Mouse (Mus musculus): ENCODE results near the gene Mcts2. TPM values are rescaled to one million over a fixed set of nuclear protein-coding genes. Genes with fewer than 3 reads are reported as not detected.

Mcts2 gene
- total and polyA plus RNA-seq, 3 experiments: 2.7 to 3.0 TPM; not detected in 1

DNA sequence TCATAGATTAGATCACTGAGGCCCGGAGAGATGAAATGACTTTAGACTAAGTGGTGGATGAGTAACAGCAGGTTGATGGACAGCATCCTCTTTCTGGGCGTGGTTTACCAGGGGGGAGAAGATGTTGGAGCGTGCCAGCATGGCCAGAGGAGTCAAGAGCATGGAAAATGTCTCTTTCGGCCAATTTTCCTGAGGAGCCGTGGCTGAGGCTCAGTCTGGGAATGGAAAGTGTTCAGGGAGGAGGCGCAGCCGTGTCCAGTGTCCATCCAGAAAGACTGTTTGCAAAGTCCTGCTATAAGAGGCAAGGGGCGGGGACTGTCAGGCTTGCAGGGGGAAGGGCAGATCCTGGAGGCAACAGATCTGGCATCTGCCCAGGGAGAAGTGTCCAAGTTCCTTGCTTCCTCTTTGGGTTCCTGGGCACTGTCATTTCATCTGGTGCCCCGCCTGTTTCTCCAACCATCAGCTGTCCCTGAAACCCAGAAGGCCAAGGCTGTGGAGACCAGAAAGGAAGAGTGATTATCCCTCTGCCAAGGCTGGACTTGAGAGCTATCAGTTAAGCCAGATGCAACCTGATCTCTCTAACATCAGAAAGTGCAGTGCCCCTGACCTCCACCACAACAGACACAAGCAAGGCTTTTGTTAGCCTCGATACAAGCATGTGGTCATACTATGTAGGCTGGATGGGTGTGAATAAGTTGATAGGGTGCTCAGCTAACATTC, 33.8 kb upstream of the Mcts2 start:
- no peak overlapping the region for H3K4me3 ChIP-seq (ENCODE audit: control insufficient read depth in 1 of 2, insufficient read depth in 1 of 2, low read depth in 2 of 2, low read length in 2 of 2)
- H3K4me1 ChIP-seq (ENCODE audit: control insufficient read depth in 1 of 2, insufficient read depth in 2 of 2, low read length in 2 of 2): peaks cover 0 to 13% of the 10 kb centered on the region in 2 experiments; a peak in 2 of 4 replicates
- no peaks in the 10 kb centered on the region for H3K36me3 ChIP-seq (ENCODE audit: control insufficient read depth in 1 of 2, insufficient read depth in 2 of 2, low read length in 2 of 2)
- DNase-seq (ENCODE audit: low read depth, low spot score): no peak
- no peaks in the 10 kb centered on the region for H3K79me2 ChIP-seq (ENCODE audit: control insufficient read depth, insufficient read depth, low read length, poor library complexity)
- H3K9me3 ChIP-seq (replicated peaks; ENCODE audit: insufficient read depth, low read length): no peaks in the 10 kb centered on the region
- no peak overlapping the region for H3K9ac ChIP-seq (ENCODE audit: control insufficient read depth, low read depth, low read length, poor library complexity, severe bottlenecking)
- TF ChIP-seq NRF1 (IDR thresholded peaks at IDR 0.05; ENCODE audit: insufficient read depth, low read depth, low read length, poor library complexity, severe bottlenecking) (no peak), ZKSCAN1 (IDR thresholded peaks at IDR 0.05; ENCODE audit: low read depth, low read length) (no peak), KAT2A (conservative IDR thresholded peaks at IDR 0.05; ENCODE audit: low read depth, low read length) (no peak), UBTF (IDR thresholded peaks at IDR 0.05; ENCODE audit: borderline replicate concordance, insufficient read depth, low read depth, low read length) (no peak), JUND (IDR thresholded peaks at IDR 0.05; ENCODE audit: low read depth, low read length) (no peak), GATA1 (IDR thresholded peaks at IDR 0.05; ENCODE audit: low read depth, low read length) (no peak), MYB (IDR thresholded peaks at IDR 0.05; ENCODE audit: low read depth, low read length) (no peak), ETS1 (IDR thresholded peaks at IDR 0.05; ENCODE audit: low read depth, low read length) (no peak), ZMIZ1 (IDR thresholded peaks at IDR 0.05; ENCODE audit: low read depth, low read length) (no peak), POLR2AphosphoS2 (IDR thresholded peaks at IDR 0.05; ENCODE audit: low read length) (no peak), SIN3A (IDR thresholded peaks at IDR 0.05; ENCODE audit: low read length) (no peak), TCF12 (IDR thresholded peaks at IDR 0.05; ENCODE audit: low read depth, low read length) (no peak), SMC3 (IDR thresholded peaks at IDR 0.05; ENCODE audit: low read depth, low read length) (no peak), HCFC1 (IDR thresholded peaks at IDR 0.05; ENCODE audit: low read depth, low read length) (no peak), GABPA (IDR thresholded peaks at IDR 0.05; ENCODE audit: low read depth, low read length) (no peak)
- no peak overlapping the region for H3K27ac ChIP-seq (ENCODE audit: control insufficient read depth, low read depth, low read length)
- H3K27me3 ChIP-seq (ENCODE audit: control insufficient read depth in 1 of 2, insufficient read depth in 2 of 2, low read length in 2 of 2): peaks cover 0 to 5% of the 10 kb centered on the region in 2 experiments; a peak in 1 of 4 replicates

DNA sequence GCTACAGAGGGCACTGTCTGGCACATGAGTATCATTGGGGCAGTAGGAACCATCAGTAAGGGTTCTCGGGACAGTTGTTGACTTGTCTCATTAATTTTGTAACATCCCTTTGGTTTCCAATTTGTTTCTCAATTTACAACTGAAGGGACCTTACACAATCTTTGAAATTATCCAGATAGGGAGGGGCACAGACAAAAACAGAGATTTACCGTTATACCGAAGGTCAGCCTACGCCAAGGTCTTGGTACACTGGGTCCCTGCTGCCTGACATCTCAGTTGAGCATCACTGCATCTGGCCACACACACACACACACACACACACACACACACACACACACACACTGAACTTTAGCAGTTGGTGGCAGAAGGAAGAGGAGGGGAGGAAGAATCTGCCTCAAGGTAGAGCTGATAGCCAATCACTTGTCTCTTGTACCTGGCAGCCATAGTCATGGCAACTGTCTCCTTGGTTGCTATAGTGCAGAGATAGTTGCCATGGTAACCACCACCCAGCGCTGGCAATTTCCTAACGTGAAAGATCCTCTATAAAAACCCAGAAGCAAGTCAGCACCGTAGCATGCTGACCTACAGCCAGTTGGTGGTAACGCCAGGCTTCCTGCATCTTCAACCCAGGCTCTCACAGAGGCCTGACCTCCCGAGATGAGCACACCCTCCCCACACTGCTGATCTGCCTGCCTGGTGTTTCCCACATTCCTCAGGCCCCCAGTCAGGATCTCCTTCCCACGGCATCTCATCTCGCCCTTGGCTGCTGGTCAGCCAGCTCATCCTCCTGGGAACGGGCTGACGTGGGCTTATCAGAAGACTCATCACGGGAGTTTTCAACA, 32.7 kb upstream of the Mcts2 start:
- no peak overlapping the region for H3K27ac ChIP-seq (ENCODE audit: control insufficient read depth, low read depth, low read length)
- TF ChIP-seq ZMIZ1 (IDR thresholded peaks at IDR 0.05; ENCODE audit: low read depth, low read length): no peak
- peak; percentile 68 for TF ChIP-seq GATA1 (IDR thresholded peaks at IDR 0.05; ENCODE audit: low read depth, low read length)
- peak; percentile 53 for DNase-seq (ENCODE audit: low read depth, low spot score)

More for the DNA sequence above, 32.7 kb upstream of the Mcts2 start:
- Histone ChIP-seq H3K4me1 (ENCODE audit: control insufficient read depth in 1 of 2, insufficient read depth in 2 of 2, low read length in 2 of 2) (peaks cover 0 to 13% of the 10 kb centered on the region in 2 experiments; a peak in 2 of 4 replicates), H3K79me2 (ENCODE audit: control insufficient read depth, insufficient read depth, low read length, poor library complexity) (no peaks in the 10 kb centered on the region), H3K36me3 (ENCODE audit: control insufficient read depth in 1 of 2, insufficient read depth in 2 of 2, low read length in 2 of 2) (no peaks in the 10 kb centered on the region), H3K27me3 (ENCODE audit: control insufficient read depth in 1 of 2, insufficient read depth in 2 of 2, low read length in 2 of 2) (peaks cover 0 to under 1% of the 10 kb centered on the region in 2 experiments; a peak in 1 of 4 replicates), H3K9ac (ENCODE audit: control insufficient read depth, low read depth, low read length, poor library complexity, severe bottlenecking) (no peak overlapping the region), H3K4me3 (ENCODE audit: control insufficient read depth in 1 of 2, insufficient read depth in 1 of 2, low read depth in 2 of 2, low read length in 2 of 2) (no peak overlapping the region), H3K9me3 (replicated peaks; ENCODE audit: insufficient read depth, low read length) (no peaks in the 10 kb centered on the region)
